ENCODE assay signal across 12 mouse cellular contexts in the genomic region with DNA sequence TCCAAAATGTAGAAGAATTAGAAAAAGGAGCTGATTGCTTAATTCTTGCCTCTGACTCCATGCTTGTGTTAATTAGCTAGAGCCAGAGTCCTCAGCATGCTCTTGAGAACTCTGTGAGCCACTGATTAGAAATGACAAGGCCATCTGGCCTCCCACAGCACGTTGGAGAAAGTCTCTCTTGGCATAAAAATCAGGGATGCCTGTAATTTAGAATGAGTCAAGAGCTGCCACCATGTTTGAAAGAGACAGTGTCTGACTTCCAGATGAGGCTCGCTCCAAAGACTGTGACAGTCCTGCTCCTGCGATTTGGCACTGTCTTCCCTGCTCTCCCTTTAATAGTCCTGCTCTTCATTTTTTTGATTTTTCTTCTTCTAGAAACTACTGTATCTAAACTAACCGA.
DNase-seq lines count a peak whose midpoint lies in the region; ATAC-seq and TF ChIP-seq lines count a peak whose summit lies in the region.
"Had no signal": no experiment of that assay in that cellular context is flagged by ENCODE, and none has a peak within 500 bp of the region (broad histone marks: within the 10 kb centered on the region; RNA-seq: fewer than 3 reads in every experiment).

No protein-coding gene starts in this region.

- H3K27me3 ChIP-seq in hindbrain, embryonic 15.5 days: no peaks in the 10 kb centered on the region
- no peaks in the 10 kb centered on the region for H3K27me3 ChIP-seq in hindbrain, embryonic 13.5 days
- no peaks in the 10 kb centered on the region for H3K27me3 ChIP-seq in lung, postnatal 0 days (replicated peaks; ENCODE audit: insufficient read depth, low read length)
- H3K27me3 ChIP-seq: kidney, embryonic 15.5 days had no signal

- H3K9ac ChIP-seq in hindbrain, embryonic 15.5 days: no peak overlapping the region
- no peak overlapping the region for H3K9ac ChIP-seq in hindbrain, embryonic 13.5 days
- H3K9ac ChIP-seq in lung, postnatal 0 days (replicated peaks; ENCODE audit: low read depth): no peak overlapping the region
- H3K9ac ChIP-seq: kidney, embryonic 15.5 days had no signal

- no peak overlapping the region for H3K4me2 ChIP-seq in hindbrain, embryonic 15.5 days
- H3K4me2 ChIP-seq in hindbrain, embryonic 13.5 days: no peak overlapping the region
- no peak overlapping the region for H3K4me2 ChIP-seq in lung, postnatal 0 days (replicated peaks; ENCODE audit: low read depth, low read length)
- H3K4me2 ChIP-seq: kidney, embryonic 15.5 days had no signal

- 58% methylated on average over 4 of the region's 4 CpGs for WGBS in hindbrain, embryonic 15.5 days
- WGBS in hindbrain, embryonic 13.5 days: 70% methylated on average over 4 of the region's 4 CpGs
- 64% methylated on average over 4 of the region's 4 CpGs for WGBS in lung, postnatal 0 days

- H3K9me3 ChIP-seq in hindbrain, embryonic 15.5 days: no peaks in the 10 kb centered on the region
- no peaks in the 10 kb centered on the region for H3K9me3 ChIP-seq in hindbrain, embryonic 13.5 days
- no peaks in the 10 kb centered on the region for H3K9me3 ChIP-seq in lung, postnatal 0 days (ENCODE audit: low read length)
- H3K9me3 ChIP-seq: kidney, embryonic 15.5 days had no signal

- no peak for TF ChIP-seq CTCF in brain, embryonic 14.5 days (IDR thresholded peaks at IDR 0.05; ENCODE audit: borderline replicate concordance, extremely low read depth, insufficient read depth, insufficient read length)
- TF ChIP-seq CTCF in gastrocnemius, adult 2 months (IDR thresholded peaks at IDR 0.05): no peak
- TF ChIP-seq CTCF in lung, postnatal 0 days (IDR thresholded peaks at IDR 0.05): no peak

- peak; percentile 82 for DNase-seq in brain, embryonic 14.5 days (ENCODE audit: low read depth)
- DNase-seq in cerebellum, adult 9-10 months: peak; percentile 53
- peak; percentile 4 to 5 for DNase-seq in layer of hippocampus, postnatal 36 days
- DNase-seq in urinary bladder, adult 18-20 months (ENCODE audit: low spot score in 2 of 2): no peak
- no peak for DNase-seq in gastrocnemius, adult 2 months
- DNase-seq in lung, postnatal 0 days (ENCODE audit: low spot score): no peak
- DNase-seq: gastrocnemius, postnatal 14 days; heart, postnatal 36 days; lung, adult 18-20 months had no signal

- no peak for TF ChIP-seq EP300 in lung, postnatal 0 days (IDR thresholded peaks at IDR 0.05)

- no peaks in the 10 kb centered on the region for H3K4me1 ChIP-seq in hindbrain, embryonic 15.5 days (replicated peaks)
- H3K4me1 ChIP-seq in hindbrain, embryonic 13.5 days (replicated peaks): no peaks in the 10 kb centered on the region
- H3K4me1 ChIP-seq in lung, postnatal 0 days (ENCODE audit: insufficient read depth, low read depth, low read length): no peaks in the 10 kb centered on the region
- H3K4me1 ChIP-seq: kidney, embryonic 15.5 days had no signal

- peak; percentile 71 for ATAC-seq in hindbrain, embryonic 15.5 days (ENCODE audit: low FRiP score, low read depth)
- no peak for ATAC-seq in hindbrain, embryonic 13.5 days (ENCODE audit: low FRiP score)
- ATAC-seq in lung, postnatal 0 days: no peak

- H3K4me3 ChIP-seq in hindbrain, embryonic 15.5 days: no peak overlapping the region
- H3K4me3 ChIP-seq in hindbrain, embryonic 13.5 days: no peak overlapping the region
- H3K4me3 ChIP-seq in gastrocnemius, adult 2 months: no peak overlapping the region
- H3K4me3 ChIP-seq in lung, postnatal 0 days (ENCODE audit: low read depth, low read length): no peak overlapping the region
- H3K4me3 ChIP-seq: kidney, embryonic 15.5 days had no signal

- no peaks in the 10 kb centered on the region for H3K36me3 ChIP-seq in hindbrain, embryonic 15.5 days
- no peaks in the 10 kb centered on the region for H3K36me3 ChIP-seq in hindbrain, embryonic 13.5 days
- no peaks in the 10 kb centered on the region for H3K36me3 ChIP-seq in lung, postnatal 0 days (ENCODE audit: insufficient read depth, low read length)
- H3K36me3 ChIP-seq: kidney, embryonic 15.5 days had no signal

- intact Hi-C loops in gastrocnemius, adult 2 months (cut with DNase I): no loop called here

- no peak overlapping the region for H3K27ac ChIP-seq in hindbrain, embryonic 15.5 days (replicated peaks)
- H3K27ac ChIP-seq in hindbrain, embryonic 13.5 days: no peak overlapping the region
- no peak overlapping the region for H3K27ac ChIP-seq in gastrocnemius, adult 2 months
- no peak overlapping the region for H3K27ac ChIP-seq in lung, postnatal 0 days (ENCODE audit: low read length)
- H3K27ac ChIP-seq: kidney, embryonic 15.5 days had no signal

- no peak for TF ChIP-seq POLR2A in brain, embryonic 14.5 days (IDR thresholded peaks at IDR 0.05; ENCODE audit: borderline replicate concordance, extremely low read depth, insufficient read depth, insufficient read length, poor library complexity, severe bottlenecking)

Comparison
In these comparisons a context has a peak if more than half of its experiments do, and no peak if none do; other contexts are left out.
1. DNase-seq: peak in brain, embryonic 14.5 days (single experiment), cerebellum, adult 9-10 months (single experiment) and layer of hippocampus, postnatal 36 days (2 of 2); none in urinary bladder, adult 18-20 months (0 of 2), gastrocnemius, adult 2 months (single experiment) and lung, postnatal 0 days (single experiment).